Mouse (Mus musculus) cerebellum, adult 2 months (tissue): Measurements from ENCODE around the gene Kctd19.

ENCODE experiments used
- CTCF ChIP-seq: fragments of 200-500 bp; IDR thresholded peaks from 2 replicates; pipeline ENCODE4 v1.5.1; 2011; ENCODE audit warnings: low read depth, mild to moderate bottlenecking, control low read depth, low read length, moderate library complexity, borderline replicate concordance; ENCODE audit not compliant: insufficient read depth
- POLR2A ChIP-seq: fragments of 200-500 bp; IDR thresholded peaks from 2 replicates; pipeline ENCODE4 v1.6.1; 2011; ENCODE audit warnings: low read length, control low read depth, borderline replicate concordance; ENCODE audit not compliant: insufficient read depth

DNA sequence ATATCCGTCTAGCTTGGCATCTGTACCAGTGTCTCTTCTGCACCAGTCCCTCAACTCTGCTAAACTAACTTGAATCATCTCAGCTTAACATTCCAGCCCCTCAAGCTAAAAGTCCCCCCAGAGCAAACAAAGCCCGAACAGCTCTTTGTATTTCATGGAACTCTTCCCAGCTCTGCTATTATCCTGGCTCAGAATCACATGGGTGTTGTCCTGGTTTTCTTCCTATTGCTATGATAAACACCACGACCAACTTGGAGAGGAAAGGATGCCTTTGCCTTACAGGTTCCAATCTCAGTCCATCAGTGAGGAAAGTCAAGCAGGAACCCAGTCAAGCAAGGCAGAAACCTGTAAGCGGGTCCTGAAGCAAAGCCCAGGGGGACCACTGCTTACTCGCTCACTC lies 20.2 kb upstream of the Kctd19 start:
- TF ChIP-seq CTCF (no peak), POLR2A (no peak)
